Mouse (Mus musculus): ENCODE results near the gene Ppme1.

DNA sequence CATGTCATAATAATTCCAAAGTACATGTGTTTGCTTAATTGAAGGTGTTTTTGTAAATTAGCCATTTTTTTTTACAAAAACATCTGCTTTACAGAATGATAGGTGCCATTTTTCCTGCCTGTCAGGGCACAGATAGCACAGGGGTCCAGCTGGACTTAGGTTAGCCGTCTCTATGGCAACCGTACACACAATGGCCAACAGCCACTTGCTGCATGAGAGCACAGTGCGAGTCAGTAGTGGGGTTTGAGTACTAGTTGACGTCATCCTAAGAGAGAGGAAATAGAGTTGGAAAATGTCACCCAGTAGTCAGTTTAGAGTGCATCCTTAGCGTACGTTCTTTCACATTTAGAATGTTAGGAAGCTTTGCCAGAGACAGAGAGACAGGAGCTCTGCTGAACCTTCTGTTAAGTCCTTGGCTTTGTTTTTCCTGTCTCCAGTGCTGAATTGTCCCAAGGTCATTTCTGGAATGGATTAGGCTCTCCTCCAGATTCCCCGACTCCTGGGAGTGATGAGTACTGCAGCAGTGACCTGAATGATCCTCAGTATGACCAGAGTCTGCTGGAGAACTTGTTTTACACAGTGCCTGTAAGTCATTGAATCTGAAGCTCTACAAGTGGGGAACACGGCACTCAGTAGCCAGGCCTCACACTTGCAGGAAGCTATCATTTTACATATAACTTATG, 27.3 kb upstream of the Ppme1 start:
- TF ChIP-seq CTCF (IDR thresholded peaks at IDR 0.05; ENCODE audit: low read depth) (no peak), EP300 (IDR thresholded peaks at IDR 0.05; ENCODE audit: low read depth) (no peak)
